Mouse (Mus musculus): ENCODE results near the gene Aatf. TPM values are rescaled to one million over a fixed set of nuclear protein-coding genes. Genes with fewer than 3 reads are reported as not detected.
"Not testable (repeated sequence)": the region's sequence is repeated elsewhere in the genome, so short reads cannot be mapped to it uniquely, and the experiment has no call there.

Aatf gene
- polyA plus RNA-seq, 1 experiment from 2014 or later: 58.5 TPM

- Histone ChIP-seq H3K4me2 (ENCODE audit: low read length) (no peak overlapping the region), H3K9me3 (ENCODE audit: control insufficient read depth, low read length) (no peaks in the 10 kb centered on the region), H3K9ac (replicated peaks; ENCODE audit: low read depth, low read length) (no peak overlapping the region), H3K4me1 (replicated peaks; ENCODE audit: control insufficient read depth, insufficient read depth, low read length) (no peaks in the 10 kb centered on the region; the same call in none of the 2 replicates), H3K36me3 (ENCODE audit: control insufficient read depth, insufficient read depth) (peaks cover 9% of the 10 kb centered on the region), H3K27me3 (replicated peaks; ENCODE audit: control insufficient read depth, insufficient read depth, low read length) (no peaks in the 10 kb centered on the region), H3K27ac (ENCODE audit: low read length) (no peak overlapping the region), H3K4me3 (replicated peaks; ENCODE audit: low read length) (no peak overlapping the region)
- no peak for ATAC-seq
- WGBS: 50% methylated on average over 1 of the region's 1 CpGs
These were observed 118.3 kb downstream of the Aatf start for GRCm38 (mm10) chr11:84395010-84395409.

DNA sequence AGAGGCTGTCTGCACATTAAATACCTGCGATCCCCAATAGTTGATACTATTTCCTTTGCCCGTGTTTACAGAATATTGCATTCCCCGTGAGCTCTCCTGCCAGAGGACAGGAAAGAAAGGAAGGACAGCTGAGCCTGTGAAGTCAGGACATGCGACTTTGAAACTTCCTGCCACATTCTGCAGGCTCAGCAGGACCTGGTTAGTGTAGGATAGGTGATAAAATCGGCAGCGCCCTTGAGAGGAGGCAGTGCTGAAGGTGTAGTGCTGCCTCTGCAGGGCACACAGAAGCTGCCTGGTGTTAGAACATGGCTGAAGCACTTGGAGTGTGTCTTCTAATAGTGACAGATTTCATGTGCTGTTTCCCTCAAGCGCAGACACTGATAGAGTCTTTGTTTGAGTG lies 119.8 kb downstream of the Aatf start:
- Histone ChIP-seq H3K4me3 (replicated peaks; ENCODE audit: low read length) (no peak overlapping the region), H3K9ac (replicated peaks; ENCODE audit: low read depth, low read length) (no peak overlapping the region), H3K27me3 (replicated peaks; ENCODE audit: control insufficient read depth, insufficient read depth, low read length) (no peaks in the 10 kb centered on the region), H3K27ac (ENCODE audit: low read length) (no peak overlapping the region), H3K4me1 (replicated peaks; ENCODE audit: control insufficient read depth, insufficient read depth, low read length) (peaks cover 4% of the 10 kb centered on the region), H3K36me3 (ENCODE audit: control insufficient read depth, insufficient read depth) (peaks cover 9% of the 10 kb centered on the region), H3K4me2 (ENCODE audit: low read length) (no peak overlapping the region), H3K9me3 (ENCODE audit: control insufficient read depth, low read length) (no peaks in the 10 kb centered on the region)
- 91% methylated on average over 7 of the region's 7 CpGs for WGBS
- ATAC-seq: no peak

DNA sequence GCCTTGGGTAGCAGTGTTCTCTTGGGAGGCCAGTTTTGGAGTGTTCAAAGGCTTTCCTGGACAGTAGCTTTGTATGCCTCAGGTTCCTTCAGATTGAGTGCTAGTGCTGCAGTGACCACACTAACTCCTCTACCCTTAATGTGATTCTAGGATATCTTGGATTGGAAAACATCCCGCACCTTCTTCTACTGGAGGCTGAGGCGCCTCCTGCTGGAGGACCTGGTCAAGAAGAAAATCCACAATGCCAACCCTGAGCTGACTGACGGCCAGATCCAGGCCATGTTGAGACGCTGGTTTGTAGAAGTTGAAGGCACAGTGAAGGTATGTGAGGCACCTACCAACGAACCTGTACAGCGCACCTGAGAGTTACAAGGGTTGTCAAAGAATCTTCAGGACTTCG lies 121.3 kb downstream of the Aatf start:
- not testable (repeated sequence) for H3K4me1 ChIP-seq (replicated peaks; ENCODE audit: control insufficient read depth, insufficient read depth, low read length); H3K4me2 ChIP-seq (ENCODE audit: low read length); H3K36me3 ChIP-seq (ENCODE audit: control insufficient read depth, insufficient read depth); ATAC-seq; H3K9ac ChIP-seq (replicated peaks; ENCODE audit: low read depth, low read length); H3K4me3 ChIP-seq (replicated peaks; ENCODE audit: low read length); H3K9me3 ChIP-seq (ENCODE audit: control insufficient read depth, low read length); H3K27ac ChIP-seq (ENCODE audit: low read length); H3K27me3 ChIP-seq (replicated peaks; ENCODE audit: control insufficient read depth, insufficient read depth, low read length)
- WGBS: 80% methylated on average over 7 of the region's 7 CpGs

GRCm38 (mm10) chr11:84391126-84391525 lies 122.2 kb downstream of the Aatf start:
- Histone ChIP-seq H3K27me3 (replicated peaks; ENCODE audit: control insufficient read depth, insufficient read depth, low read length) (no peaks in the 10 kb centered on the region), H3K4me1 (replicated peaks; ENCODE audit: control insufficient read depth, insufficient read depth, low read length) (peaks cover 6% of the 10 kb centered on the region; the same call in 1 of the 2 replicates), H3K9me3 (ENCODE audit: control insufficient read depth, low read length) (no peaks in the 10 kb centered on the region), H3K4me2 (ENCODE audit: low read length) (no peak overlapping the region), H3K9ac (replicated peaks; ENCODE audit: low read depth, low read length) (no peak overlapping the region), H3K27ac (ENCODE audit: low read length) (no peak overlapping the region), H3K4me3 (replicated peaks; ENCODE audit: low read length) (no peak overlapping the region), H3K36me3 (ENCODE audit: control insufficient read depth, insufficient read depth) (peaks cover 7% of the 10 kb centered on the region)
- ATAC-seq: no peak
- 88% methylated on average over 8 of the region's 8 CpGs for WGBS

DNA sequence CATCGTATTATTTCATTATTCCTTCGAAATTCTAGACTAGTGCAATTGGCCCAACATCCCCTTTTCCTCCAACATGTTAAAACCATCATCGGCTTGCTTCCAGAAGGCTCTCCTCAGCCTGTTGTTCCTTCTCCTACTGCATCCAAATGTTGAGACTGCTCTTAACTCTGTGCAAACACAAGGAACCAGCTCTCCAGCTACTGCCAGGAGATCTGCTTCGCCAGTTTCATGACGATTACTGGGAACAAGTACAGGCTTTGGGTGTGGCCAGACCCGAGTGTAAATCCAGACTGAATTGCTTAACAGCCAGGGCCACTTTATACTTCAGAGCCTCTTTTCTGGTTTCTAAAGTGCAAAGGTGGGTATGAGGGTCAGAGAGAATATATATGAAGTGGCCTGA lies 124.0 kb downstream of the Aatf start:
- H3K27me3 ChIP-seq (replicated peaks; ENCODE audit: control insufficient read depth, insufficient read depth, low read length): no peaks in the 10 kb centered on the region
- no peak overlapping the region for H3K9ac ChIP-seq (replicated peaks; ENCODE audit: low read depth, low read length)
- H3K4me2 ChIP-seq (ENCODE audit: low read length): no peak overlapping the region
- ATAC-seq: no peak
- peaks cover 7% of the 10 kb centered on the region for H3K36me3 ChIP-seq (ENCODE audit: control insufficient read depth, insufficient read depth)
- H3K9me3 ChIP-seq (ENCODE audit: control insufficient read depth, low read length): no peaks in the 10 kb centered on the region
- 72% methylated on average over 6 of the region's 6 CpGs for WGBS
- H3K4me1 ChIP-seq (replicated peaks; ENCODE audit: control insufficient read depth, insufficient read depth, low read length): peaks cover 6% of the 10 kb centered on the region; the same call in 1 of the 2 replicates
- no peak overlapping the region for H3K4me3 ChIP-seq (replicated peaks; ENCODE audit: low read length)
- H3K27ac ChIP-seq (ENCODE audit: low read length): no peak overlapping the region

GRCm38 (mm10) chr11:84383891-84384290 lies 129.4 kb downstream of the Aatf start:
- no peak overlapping the region for H3K4me2 ChIP-seq (ENCODE audit: low read length)
- H3K4me1 ChIP-seq (replicated peaks; ENCODE audit: control insufficient read depth, insufficient read depth, low read length): peaks cover 2% of the 10 kb centered on the region; the same call in 1 of the 2 replicates
- H3K4me3 ChIP-seq (replicated peaks; ENCODE audit: low read length): no peak overlapping the region
- H3K36me3 ChIP-seq (ENCODE audit: control insufficient read depth, insufficient read depth): no peaks in the 10 kb centered on the region
- no peaks in the 10 kb centered on the region for H3K27me3 ChIP-seq (replicated peaks; ENCODE audit: control insufficient read depth, insufficient read depth, low read length)
- WGBS: 46% methylated on average over 6 of the region's 6 CpGs
- no peak for ATAC-seq
- H3K27ac ChIP-seq (ENCODE audit: low read length): no peak overlapping the region
- no peak overlapping the region for H3K9ac ChIP-seq (replicated peaks; ENCODE audit: low read depth, low read length)
- no peaks in the 10 kb centered on the region for H3K9me3 ChIP-seq (ENCODE audit: control insufficient read depth, low read length)

GRCm38 (mm10) chr11:84382450-84382849 lies 130.9 kb downstream of the Aatf start:
- Histone ChIP-seq H3K4me2 (ENCODE audit: low read length) (no peak overlapping the region), H3K36me3 (ENCODE audit: control insufficient read depth, insufficient read depth) (no peaks in the 10 kb centered on the region)
- no peak for ATAC-seq

DNA sequence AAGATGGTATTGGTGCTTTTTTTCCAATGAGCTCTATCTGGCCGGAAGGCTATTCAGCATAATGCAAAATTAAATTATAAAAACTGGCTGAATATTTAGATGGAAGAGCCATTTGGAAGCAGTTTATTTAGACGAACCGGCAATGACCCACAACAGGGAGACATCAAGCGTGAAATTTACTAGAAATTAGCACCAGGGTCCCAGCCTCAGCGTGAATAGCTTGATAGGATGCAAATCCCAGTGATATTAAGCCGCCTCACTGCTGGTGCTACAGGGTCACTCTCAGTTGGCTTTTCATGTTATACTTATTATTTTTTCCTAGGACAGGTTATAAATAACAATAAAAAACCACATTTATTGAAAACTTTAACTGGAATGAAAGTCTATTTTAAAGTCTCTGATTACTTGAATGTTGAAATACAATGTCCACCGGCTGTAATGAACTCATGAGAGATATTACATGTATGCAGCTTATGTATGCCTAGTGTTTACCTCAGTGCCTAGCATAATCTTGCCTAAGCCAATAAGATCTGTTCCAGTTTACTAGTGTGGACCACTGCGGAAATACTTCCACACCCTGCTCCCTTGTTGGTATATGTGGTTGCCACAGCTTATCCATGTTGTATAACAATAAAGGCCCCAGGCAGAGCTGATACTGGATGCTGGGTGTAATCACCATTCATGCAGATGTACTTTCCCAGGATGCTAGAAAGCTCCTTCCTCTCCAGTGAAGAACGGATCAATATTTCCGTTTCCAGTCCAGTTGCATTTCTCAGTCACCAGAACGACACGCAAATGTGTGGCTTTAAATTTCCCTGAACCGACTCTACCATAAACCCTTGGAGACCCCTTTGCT lies 136.6 kb downstream of the Aatf start:
- Histone ChIP-seq H3K36me3 (ENCODE audit: control insufficient read depth, insufficient read depth) (peaks cover 3% of the 10 kb centered on the region; the same call in 1 of the 2 replicates), H3K27me3 (replicated peaks; ENCODE audit: control insufficient read depth, insufficient read depth, low read length) (no peaks in the 10 kb centered on the region), H3K4me3 (replicated peaks; ENCODE audit: low read length) (no peak overlapping the region), H3K4me2 (ENCODE audit: low read length) (no peak overlapping the region), H3K27ac (ENCODE audit: low read length) (no peak overlapping the region), H3K9ac (replicated peaks; ENCODE audit: low read depth, low read length) (no peak overlapping the region), H3K9me3 (ENCODE audit: control insufficient read depth, low read length) (no peaks in the 10 kb centered on the region), H3K4me1 (replicated peaks; ENCODE audit: control insufficient read depth, insufficient read depth, low read length) (peaks cover 7% of the 10 kb centered on the region)
- 59% methylated on average over 13 of the region's 13 CpGs for WGBS
- no peak for ATAC-seq

More at GRCm38 (mm10) chr11:84382450-84382849, 130.9 kb downstream of the Aatf start:
- H3K27me3 ChIP-seq (replicated peaks; ENCODE audit: control insufficient read depth, insufficient read depth, low read length): no peaks in the 10 kb centered on the region
- 19% methylated on average over 13 of the region's 13 CpGs for WGBS
- no peaks in the 10 kb centered on the region for H3K9me3 ChIP-seq (ENCODE audit: control insufficient read depth, low read length)
- H3K27ac ChIP-seq (ENCODE audit: low read length): no peak overlapping the region
- no peak overlapping the region for H3K9ac ChIP-seq (replicated peaks; ENCODE audit: low read depth, low read length)
- H3K4me1 ChIP-seq (replicated peaks; ENCODE audit: control insufficient read depth, insufficient read depth, low read length): no peaks in the 10 kb centered on the region
- H3K4me3 ChIP-seq (replicated peaks; ENCODE audit: low read length): no peak overlapping the region

GRCm38 (mm10) chr11:84375951-84376496 lies 137.3 kb downstream of the Aatf start:
- Histone ChIP-seq H3K27me3 (replicated peaks; ENCODE audit: control insufficient read depth, insufficient read depth, low read length) (no peaks in the 10 kb centered on the region), H3K9me3 (ENCODE audit: control insufficient read depth, low read length) (no peaks in the 10 kb centered on the region), H3K9ac (replicated peaks; ENCODE audit: low read depth, low read length) (no peak overlapping the region), H3K4me1 (replicated peaks; ENCODE audit: control insufficient read depth, insufficient read depth, low read length) (peaks cover 7% of the 10 kb centered on the region), H3K36me3 (ENCODE audit: control insufficient read depth, insufficient read depth) (peaks cover 3% of the 10 kb centered on the region; the same call in 1 of the 2 replicates), H3K27ac (ENCODE audit: low read length) (no peak overlapping the region), H3K4me2 (ENCODE audit: low read length) (no peak overlapping the region), H3K4me3 (replicated peaks; ENCODE audit: low read length) (no peak overlapping the region)
- ATAC-seq: no peak
- WGBS: 13% methylated on average over 3 of the region's 3 CpGs
